Mouse (Mus musculus): Measurements from ENCODE around the gene Cdhr3.

DNA sequence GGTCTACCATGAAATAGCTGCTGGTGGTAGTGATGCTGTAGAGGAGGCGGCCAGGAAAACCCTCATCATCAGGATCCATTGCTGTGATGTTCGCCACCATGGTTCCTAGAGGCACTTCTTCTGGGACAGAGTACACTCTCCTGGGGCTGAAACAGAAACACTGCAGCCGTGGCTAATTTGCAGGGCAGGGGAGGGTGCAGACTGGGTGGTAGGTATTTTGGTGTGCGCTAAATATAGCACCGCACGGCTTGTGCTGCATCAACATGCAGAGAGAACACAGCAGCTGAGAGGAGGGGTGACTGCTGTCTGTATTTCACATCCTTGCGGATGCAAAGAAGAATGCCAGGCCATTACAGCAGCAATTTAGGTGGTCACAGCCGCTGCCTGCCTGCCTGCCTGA, 31.0 kb downstream of the Cdhr3 start:
- TF ChIP-seq EP300 (IDR thresholded peaks at IDR 0.05; ENCODE audit: insufficient read depth, low read depth, low read length), result peak; percentile 56; the same call in 1 of the 2 replicates
- TF ChIP-seq CTCF (IDR thresholded peaks at IDR 0.05), result no peak
- no peak; the same call in 1 of the 2 replicates for TF ChIP-seq POLR2A (IDR thresholded peaks at IDR 0.05; ENCODE audit: insufficient read depth, low read depth, low read length)
